Mouse (Mus musculus) midbrain, embryonic 10.5 days (tissue): ENCODE data around the gene Zdhhc15. TPM values are rescaled to one million over a fixed set of nuclear protein-coding genes. Genes with fewer than 3 reads are reported as not detected.
"Not testable (repeated sequence)": the region's sequence is repeated elsewhere in the genome, so short reads cannot be mapped to it uniquely, and the experiment has no call there.

Experiments used
- DNase-seq: peaks from one replicate; pipeline ENCODE4 v3.0.0-alpha.2; 2017; ENCODE audit warnings: low spot score
- H3K27ac ChIP-seq: fragments of 300-500 bp; sonication (generic); replicated peaks from 2 replicates; pipeline ENCODE4 v1.5.1; 2016; ENCODE audit warnings: mild to moderate bottlenecking
- H3K27me3 ChIP-seq: fragments of 300-500 bp; sonication (generic); 2 replicates; pipeline ENCODE4 v1.6.1; 2016; ENCODE audit warnings: low read depth, mild to moderate bottlenecking; ENCODE audit not compliant: poor library complexity, severe bottlenecking
- H3K36me3 ChIP-seq: fragments of 300-500 bp; sonication (generic); 2 replicates; pipeline ENCODE4 v1.6.1; 2016; ENCODE audit warnings: mild to moderate bottlenecking, moderate library complexity
- H3K4me1 ChIP-seq: fragments of 300-500 bp; sonication (generic); 2 replicates; pipeline ENCODE4 v1.6.1; 2016
- H3K4me3 ChIP-seq: fragments of 300-500 bp; sonication (generic); 2 replicates; pipeline ENCODE4 v1.5.1; 2016; ENCODE audit warnings: mild to moderate bottlenecking, moderate library complexity
- H3K9me3 ChIP-seq: fragments of 300-500 bp; sonication (generic); replicated peaks from 2 replicates; pipeline ENCODE4 v1.6.1; 2016; ENCODE audit warnings: mild to moderate bottlenecking
- WGBS: fragments of 180-500 bp; shearing (Covaris S2); methylation state at CpG from one replicate; pipeline ENCODE4 v1.1.7; 2016; 5-methylcytosine and 5-hydroxymethylcytosine counted together
- polyA plus RNA-seq: library from polyadenylated mRNA; unstranded; fragments of >200 nt; fragmentation: Nextera tagmentation; extraction: Ambion mirVana; gene quantifications from 2 replicates; pipeline ENCODE4 v1.2.1, GENCODE M21; 2016

The Zdhhc15 gene
- 10.4 and 12.3 TPM in 2 replicates for polyA plus RNA-seq

DNA sequence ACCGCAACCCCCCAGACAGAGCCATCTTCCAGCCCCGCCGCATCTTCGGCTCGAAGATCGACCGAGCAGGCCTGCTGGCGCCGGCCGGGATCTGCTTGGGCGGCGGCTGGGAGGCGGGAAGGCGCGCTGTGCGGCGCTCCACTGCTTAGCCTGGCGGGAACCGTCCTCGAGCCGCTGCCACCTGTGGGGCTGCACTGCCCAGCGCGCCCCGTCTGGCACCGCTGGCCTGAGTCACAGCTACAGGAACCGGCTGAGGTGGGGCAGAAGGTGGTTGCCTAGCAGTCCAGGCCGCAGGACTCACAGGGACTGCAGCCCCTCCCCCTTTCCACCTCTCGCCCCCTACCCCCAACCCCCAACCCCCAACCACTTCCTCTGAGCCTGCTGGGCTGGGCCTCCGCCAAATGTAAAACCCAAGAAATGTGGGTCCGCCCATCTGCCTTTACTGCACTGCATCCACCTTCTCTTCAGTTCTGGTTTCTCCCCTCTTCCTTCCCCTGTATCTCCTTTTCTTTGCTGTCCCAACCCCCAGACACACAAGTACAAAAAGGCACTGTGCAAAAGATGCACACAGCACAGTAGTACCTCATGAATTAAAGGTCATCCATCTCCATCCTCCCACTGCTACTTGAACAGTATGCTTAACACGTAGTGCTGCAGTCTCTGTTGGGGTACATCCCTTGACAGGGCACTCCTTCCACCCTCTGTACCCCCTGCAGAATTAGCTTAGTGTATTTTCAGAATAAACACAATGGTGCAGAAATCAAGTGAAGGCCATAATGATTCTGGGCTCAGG is at the start of gene Zdhhc15:
Zdhhc15 (minus strand) TSS at position 308 of the 793 bp plus-strand sequence.
- Histone ChIP-seq H3K4me1 (peaks cover 16% of the 10 kb centered on the region; the same call in 1 of the 2 replicates), H3K36me3 (no peaks in the 10 kb centered on the region), H3K9me3 (no peaks in the 10 kb centered on the region), H3K27ac (peak within 1 kb of the TSS; percentile 84), H3K4me3 (peak within 1 kb of the TSS; percentile 59), H3K27me3 (peaks cover 93% of the 10 kb centered on the region)
- 20% methylated on average over 30 of the region's 31 CpGs for WGBS
- DNase-seq, result peak; percentile 69

DNA sequence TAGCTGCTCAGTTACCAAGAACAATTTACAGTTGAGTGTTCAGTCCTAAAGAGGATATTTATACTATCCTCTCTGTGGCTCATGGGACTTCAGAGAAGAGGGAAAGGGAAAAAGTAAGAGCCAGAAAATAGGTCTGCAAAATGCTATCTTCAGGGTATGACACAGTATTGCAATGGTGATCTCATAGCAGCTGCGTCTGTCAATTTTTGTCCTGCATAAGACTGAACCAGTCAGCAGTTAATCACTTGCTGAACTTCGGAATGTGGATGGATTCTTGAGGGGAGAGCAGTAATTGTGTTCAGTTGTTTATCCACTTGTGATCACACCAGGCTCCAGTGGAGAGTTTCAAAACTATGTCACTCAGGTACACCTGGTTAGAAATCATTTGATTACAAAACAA is 37.1 kb upstream of the Zdhhc15 start:
- H3K27ac ChIP-seq, result no peak overlapping the region
- no peak overlapping the region for H3K4me3 ChIP-seq
- WGBS, result 87% methylated on average over 2 of the region's 2 CpGs
- DNase-seq, result no peak
- no peaks in the 10 kb centered on the region for H3K9me3 ChIP-seq
- no peaks in the 10 kb centered on the region for H3K36me3 ChIP-seq
- H3K27me3 ChIP-seq, result peaks cover 49% of the 10 kb centered on the region
- H3K4me1 ChIP-seq, result no peaks in the 10 kb centered on the region

DNA sequence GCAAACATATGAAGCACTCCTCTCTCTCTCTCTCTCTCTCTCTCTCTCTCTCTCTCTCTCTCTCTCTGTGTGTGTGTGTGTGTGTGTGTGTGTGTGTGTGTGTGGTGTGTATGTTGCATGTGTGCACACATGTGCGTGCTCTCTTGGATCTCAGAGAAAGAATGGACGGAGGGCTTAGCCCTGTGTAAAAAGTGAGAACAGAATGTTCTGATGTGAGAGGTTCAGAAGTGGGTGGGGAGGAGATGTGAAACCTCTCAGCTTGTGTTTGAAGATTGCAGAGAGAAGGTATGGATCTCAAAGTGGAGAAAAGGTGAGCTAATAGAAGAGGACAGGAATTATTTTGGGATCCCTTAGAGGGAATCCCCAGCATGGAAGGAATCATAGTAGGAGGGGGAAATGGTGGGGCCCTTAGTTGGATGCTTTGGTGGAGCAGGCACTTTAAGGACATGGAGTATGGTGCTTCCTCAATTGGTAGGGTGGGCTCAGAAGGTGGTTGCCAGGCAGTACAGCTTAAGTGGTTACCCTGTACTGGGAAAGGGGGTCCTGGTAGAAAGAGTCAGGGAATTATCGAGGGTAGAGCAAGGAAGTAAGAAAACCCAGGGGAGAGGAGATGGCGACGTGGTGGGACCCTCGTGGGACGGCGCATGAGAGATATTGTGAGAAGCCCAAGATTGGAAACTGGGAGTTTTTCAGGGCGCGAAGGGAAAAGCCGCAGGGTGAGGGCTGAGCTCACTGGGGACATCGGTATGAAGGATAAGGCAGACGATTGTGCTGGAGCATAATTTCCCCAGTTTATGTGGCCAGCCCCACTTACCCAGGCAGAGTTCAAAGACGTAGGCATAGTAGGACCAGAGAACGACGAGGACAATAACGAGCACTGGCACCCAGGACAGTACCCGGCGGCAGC is 761 bp downstream of the Zdhhc15 start:
- 30% methylated on average over 19 of the region's 19 CpGs for WGBS
- Histone ChIP-seq H3K4me1 (peaks cover 16% of the 10 kb centered on the region; the same call in 1 of the 2 replicates), H3K36me3 (no peaks in the 10 kb centered on the region), H3K4me3 (peak overlapping the region; percentile 59), H3K9me3 (no peaks in the 10 kb centered on the region), H3K27ac (peak overlapping the region; percentile 84), H3K27me3 (peaks cover 91% of the 10 kb centered on the region)
- DNase-seq, result no peak

DNA sequence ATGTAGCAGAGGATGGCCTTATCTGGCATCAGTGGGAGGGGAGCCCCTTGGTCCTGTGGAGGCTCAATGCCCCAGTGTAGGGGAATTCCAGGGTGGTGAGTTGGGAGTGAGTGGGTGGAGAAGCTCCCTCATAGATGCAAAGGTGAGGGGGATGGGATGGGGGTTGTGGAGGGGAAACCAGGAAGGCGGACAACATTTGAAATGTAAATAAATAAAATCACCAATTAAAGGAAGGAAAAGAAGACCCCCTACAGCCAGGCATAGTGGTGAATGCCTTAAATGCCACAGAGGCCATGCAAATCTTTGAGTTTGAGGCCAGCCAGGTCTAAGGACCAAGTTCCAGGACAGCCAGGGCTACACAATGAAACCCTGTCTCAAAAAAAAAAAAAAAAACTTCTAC is 13.9 kb downstream of the Zdhhc15 start:
- peaks cover 62% of the 10 kb centered on the region for H3K27me3 ChIP-seq
- no peak overlapping the region for H3K27ac ChIP-seq
- H3K36me3 ChIP-seq, result no peaks in the 10 kb centered on the region
- no peak for DNase-seq
- WGBS, result 85% methylated on average over 1 of the region's 1 CpGs
- no peak overlapping the region for H3K4me3 ChIP-seq
- no peaks in the 10 kb centered on the region for H3K9me3 ChIP-seq
- H3K4me1 ChIP-seq, result no peaks in the 10 kb centered on the region

DNA sequence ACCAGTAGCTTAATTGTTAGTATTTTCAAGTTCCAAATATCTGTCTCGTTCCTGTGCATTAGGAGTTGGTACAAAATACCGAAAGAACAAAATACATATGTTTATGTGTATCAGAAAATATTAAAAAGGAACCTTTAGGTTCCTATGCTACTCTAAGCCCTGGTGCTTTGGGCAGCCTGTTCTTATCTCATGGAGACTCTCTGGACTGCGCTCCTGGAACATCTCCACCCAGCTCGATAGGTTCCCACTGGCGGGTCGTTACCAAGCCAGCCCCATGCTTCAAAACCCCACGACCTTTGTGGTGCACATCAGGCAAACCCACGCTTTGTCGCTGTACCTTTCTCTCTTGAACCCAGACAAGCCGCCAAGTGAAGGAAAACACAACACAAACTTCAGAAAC is 58.3 kb downstream of the Zdhhc15 start:
- DNase-seq, result no peak
- Histone ChIP-seq H3K36me3 (no peaks in the 10 kb centered on the region), H3K27ac (no peak overlapping the region), H3K9me3 (no peaks in the 10 kb centered on the region), H3K4me1 (no peaks in the 10 kb centered on the region), H3K4me3 (no peak overlapping the region), H3K27me3 (peaks cover 74% of the 10 kb centered on the region)
- WGBS, result 91% methylated on average over 10 of the region's 10 CpGs

DNA sequence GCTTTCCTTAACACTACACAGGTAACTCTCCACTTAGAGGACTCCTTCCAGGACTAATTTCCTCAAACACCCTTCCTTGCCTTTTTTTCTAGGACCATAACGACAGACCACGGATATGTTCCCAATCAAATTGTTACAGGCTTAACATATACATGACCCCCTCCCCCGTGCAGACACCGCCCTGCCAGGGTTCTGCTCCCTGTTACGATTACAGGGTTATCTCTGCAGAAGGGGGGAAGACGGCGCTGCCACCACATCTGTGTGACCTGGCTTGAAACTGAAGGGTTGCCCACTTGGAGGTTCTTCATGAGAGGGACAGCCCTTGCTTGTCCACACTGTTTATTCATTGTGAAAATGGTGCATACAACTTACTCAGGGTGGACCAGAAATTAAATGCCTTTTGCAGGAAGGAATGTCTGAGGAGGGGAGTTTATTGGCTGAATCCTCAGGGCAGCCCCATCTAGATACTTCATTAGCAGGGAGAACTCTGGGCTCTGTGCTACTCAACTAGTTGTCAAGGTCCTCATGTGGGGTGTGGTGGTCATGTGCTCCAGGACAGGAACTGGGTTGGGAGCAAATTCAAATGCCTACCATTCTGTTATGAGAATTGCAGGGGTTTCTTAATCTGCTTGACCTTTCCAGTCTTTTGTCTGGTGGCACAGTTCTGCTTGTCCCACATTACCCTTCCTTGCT is 67.0 kb downstream of the Zdhhc15 start:
- H3K27ac ChIP-seq, H3K9me3 ChIP-seq, H3K4me1 ChIP-seq, H3K36me3 ChIP-seq, DNase-seq, H3K4me3 ChIP-seq: not testable (repeated sequence)
- WGBS, result 61% methylated on average over 2 of the region's 7 CpGs
- peaks cover 54% of the 10 kb centered on the region for H3K27me3 ChIP-seq

DNA sequence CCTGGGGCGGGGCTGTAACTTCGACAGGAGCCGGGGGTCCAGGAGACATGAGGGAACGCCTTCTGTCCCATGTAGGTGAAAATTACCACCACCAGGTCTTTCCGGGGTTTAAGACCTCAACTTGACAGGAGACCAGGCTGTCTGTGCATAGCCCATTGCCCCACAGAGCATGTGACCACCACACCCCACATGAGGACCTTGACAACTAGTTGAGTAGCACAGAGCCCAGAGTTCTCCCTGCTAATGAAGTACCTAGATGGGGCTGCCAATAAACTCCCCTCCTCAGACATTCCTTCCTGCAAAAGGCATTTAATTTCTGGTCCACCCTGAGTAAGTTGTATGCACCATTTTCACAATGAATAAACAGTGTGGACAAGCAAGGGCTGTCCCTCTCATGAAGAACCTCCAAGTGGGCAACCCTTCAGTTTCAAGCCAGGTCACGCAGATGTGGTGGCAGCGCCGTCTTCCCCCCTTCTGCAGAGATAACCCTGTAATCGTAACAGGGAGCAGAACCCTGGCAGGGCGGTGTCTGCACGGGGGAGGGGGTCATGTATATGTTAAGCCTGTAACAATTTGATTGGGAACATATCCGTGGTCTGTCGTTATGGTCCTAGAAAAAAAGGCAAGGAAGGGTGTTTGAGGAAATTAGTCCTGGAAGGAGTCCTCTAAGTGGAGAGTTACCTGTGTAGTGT is 68.5 kb downstream of the Zdhhc15 start:
- H3K27ac ChIP-seq, H3K4me1 ChIP-seq, DNase-seq, H3K36me3 ChIP-seq, H3K4me3 ChIP-seq, H3K9me3 ChIP-seq: not testable (repeated sequence)
- 89% methylated on average over 8 of the region's 13 CpGs for WGBS
- peaks cover 69% of the 10 kb centered on the region for H3K27me3 ChIP-seq

DNA sequence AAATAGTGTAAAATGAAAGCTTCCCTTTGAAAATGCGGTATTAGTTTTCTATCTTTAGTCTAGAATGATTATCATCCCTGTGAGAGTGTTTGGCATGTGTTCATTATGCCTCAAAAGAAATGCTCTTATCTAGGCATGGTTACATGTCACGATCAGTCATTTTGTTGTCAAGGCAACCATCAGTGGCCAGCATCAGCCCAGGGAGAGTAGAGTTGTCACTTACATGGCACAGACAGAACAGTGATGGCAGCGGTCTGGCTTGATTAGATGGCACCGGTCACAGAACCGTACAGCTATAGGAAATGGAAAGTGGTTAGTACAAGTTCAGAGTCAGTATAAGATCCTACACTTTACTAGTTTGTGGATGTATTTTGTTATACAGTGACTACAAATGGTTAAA is 96.9 kb downstream of the Zdhhc15 start:
- H3K36me3 ChIP-seq, result no peaks in the 10 kb centered on the region
- no peak overlapping the region for H3K4me3 ChIP-seq
- no peak for DNase-seq
- no peaks in the 10 kb centered on the region for H3K9me3 ChIP-seq
- peaks cover 87% of the 10 kb centered on the region for H3K27me3 ChIP-seq
- H3K27ac ChIP-seq, result no peak overlapping the region
- 91% methylated on average over 5 of the region's 5 CpGs for WGBS
- H3K4me1 ChIP-seq, result no peaks in the 10 kb centered on the region

DNA sequence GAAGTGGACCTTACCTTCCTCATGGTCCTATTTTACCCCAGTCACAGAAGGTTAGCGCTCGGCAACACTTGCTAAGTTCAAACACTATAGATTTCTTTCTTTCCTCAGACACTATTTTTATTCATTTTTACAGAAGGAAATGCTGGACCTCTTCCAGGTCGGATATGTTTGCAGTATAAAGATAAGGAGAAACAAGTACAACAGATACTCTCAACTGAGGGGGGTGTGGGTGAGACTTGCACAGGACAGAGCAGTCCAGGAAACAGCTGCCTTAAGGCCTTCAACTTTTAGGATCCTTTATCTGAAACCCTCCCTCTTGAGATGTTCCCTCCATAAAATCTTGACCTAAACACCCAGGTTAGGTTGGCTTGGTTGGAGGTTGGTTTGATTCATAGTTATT is 103.4 kb downstream of the Zdhhc15 start:
- H3K27ac ChIP-seq, result no peak overlapping the region
- no peaks in the 10 kb centered on the region for H3K9me3 ChIP-seq
- H3K36me3 ChIP-seq, result no peaks in the 10 kb centered on the region
- peaks cover 91% of the 10 kb centered on the region for H3K27me3 ChIP-seq
- no peak for DNase-seq
- 86% methylated on average over 3 of the region's 3 CpGs for WGBS
- H3K4me1 ChIP-seq, result no peaks in the 10 kb centered on the region
- H3K4me3 ChIP-seq, result no peak overlapping the region

DNA sequence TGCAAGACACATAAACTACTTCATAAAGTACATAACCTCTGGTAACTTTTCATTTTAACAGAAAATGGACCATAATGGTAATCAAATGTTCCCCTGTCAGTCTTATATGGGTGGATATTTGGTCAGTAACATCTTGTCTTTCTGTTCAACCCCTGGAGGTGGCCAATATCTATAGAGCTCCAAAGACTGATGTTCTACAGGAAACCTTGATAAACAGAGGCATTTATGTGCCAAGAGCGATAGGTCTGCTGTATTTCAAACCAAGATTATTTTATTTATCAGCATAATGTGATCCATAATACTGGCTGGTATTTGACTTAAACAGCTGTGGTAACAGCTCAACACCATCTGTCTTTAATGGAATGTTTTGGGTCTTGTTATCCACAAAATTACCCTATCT is 125.6 kb downstream of the Zdhhc15 start:
- Histone ChIP-seq H3K27me3 (peaks cover 98% of the 10 kb centered on the region), H3K9me3 (no peaks in the 10 kb centered on the region)
- 95% methylated on average over 1 of the region's 1 CpGs for WGBS

DNA sequence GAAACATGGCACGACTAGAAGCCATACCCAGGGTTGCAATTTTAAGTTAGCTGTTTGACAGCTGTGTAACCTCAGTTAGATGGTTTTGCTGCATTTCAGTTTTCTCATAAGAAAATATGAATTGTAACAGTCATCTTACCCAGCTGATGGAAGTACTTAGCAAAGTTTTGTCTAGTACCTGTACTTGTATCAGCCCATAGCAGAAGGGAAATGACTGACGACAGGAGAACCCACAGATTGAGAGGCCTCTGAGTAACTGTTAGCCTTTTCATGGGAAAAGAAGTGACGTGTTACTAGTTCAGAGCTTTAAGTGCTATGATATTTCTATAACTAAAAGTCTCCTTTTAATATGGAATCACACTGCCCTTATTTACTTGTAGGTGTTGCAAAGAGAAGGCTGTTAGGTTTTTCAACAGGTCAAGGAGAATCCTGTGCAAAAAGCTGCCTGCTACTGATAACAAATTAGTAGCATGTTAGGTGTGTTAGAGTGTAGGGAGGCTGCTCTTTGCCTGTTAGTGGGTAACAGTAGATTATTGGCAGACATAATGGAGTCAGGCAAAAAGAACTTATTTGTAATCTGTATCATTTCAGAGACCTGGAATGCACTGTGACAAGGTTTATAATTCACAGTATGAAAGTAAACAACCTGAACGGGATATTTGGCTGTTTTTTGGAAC is 126.8 kb downstream of the Zdhhc15 start:
- WGBS, result 80% methylated on average over 4 of the region's 4 CpGs
- H3K27me3 ChIP-seq, result peaks cover 98% of the 10 kb centered on the region
- H3K27ac ChIP-seq, result no peak overlapping the region
- H3K36me3 ChIP-seq, result no peaks in the 10 kb centered on the region
- H3K4me3 ChIP-seq, result no peak overlapping the region
- no peaks in the 10 kb centered on the region for H3K9me3 ChIP-seq
- no peaks in the 10 kb centered on the region for H3K4me1 ChIP-seq
- no peak for DNase-seq

More for the DNA sequence above, 125.6 kb downstream of the Zdhhc15 start:
- Histone ChIP-seq H3K4me1 (no peaks in the 10 kb centered on the region), H3K4me3 (no peak overlapping the region), H3K36me3 (no peaks in the 10 kb centered on the region), H3K27ac (no peak overlapping the region)
- DNase-seq, result no peak

DNA sequence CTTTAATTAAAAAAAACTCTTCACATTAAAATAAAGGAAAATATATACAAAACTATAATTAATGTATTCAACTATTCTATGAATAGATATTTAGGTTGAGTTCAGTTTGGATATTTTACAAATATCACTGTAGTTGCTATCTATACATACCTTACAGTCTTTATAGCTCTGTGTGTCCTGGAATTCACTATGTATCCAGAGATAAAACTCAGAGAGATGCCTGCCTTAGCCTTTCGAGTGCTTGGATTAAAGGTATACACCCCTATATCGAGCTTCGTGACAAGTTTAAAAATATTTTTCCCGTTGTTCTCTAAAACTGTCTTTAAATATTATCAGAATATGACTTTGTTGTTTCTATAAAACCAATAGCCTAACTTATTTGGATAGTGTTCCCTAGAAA is 128.2 kb downstream of the Zdhhc15 start:
- 91% methylated on average over 4 of the region's 4 CpGs for WGBS
- no peaks in the 10 kb centered on the region for H3K36me3 ChIP-seq
- no peak for DNase-seq
- H3K27me3 ChIP-seq, result peaks cover 98% of the 10 kb centered on the region
- H3K4me3 ChIP-seq, result no peak overlapping the region
- H3K27ac ChIP-seq, result no peak overlapping the region
- H3K9me3 ChIP-seq, result no peaks in the 10 kb centered on the region
- H3K4me1 ChIP-seq, result no peaks in the 10 kb centered on the region
